Mouse (Mus musculus) liver, adult 2 months (tissue): ENCODE data around the gene Rangap1. TPM values are rescaled to one million over a fixed set of nuclear protein-coding genes. Genes with fewer than 3 reads are reported as not detected.

ENCODE experiments used
- DNase-seq: peaks from one replicate; pipeline ENCODE4 v3.0.0-alpha.2; 2011; ENCODE audit warnings: low read depth, low spot score; ENCODE audit errors: extremely low read depth
- H3K27ac ChIP-seq: fragments of 200-500 bp; replicated peaks from 2 replicates; pipeline ENCODE4 v1.5.1; 2012; ENCODE audit warnings: low read depth, mild to moderate bottlenecking, control low read depth, inconsistent platforms, low read length; ENCODE audit not compliant: insufficient read depth
- H3K27me3 ChIP-seq: fragments of 200-500 bp; 2 replicates; pipeline ENCODE4 v1.6.1; 2012; ENCODE audit warnings: mild to moderate bottlenecking, moderate library complexity, low read length, inconsistent platforms; ENCODE audit not compliant: control insufficient read depth, insufficient read depth
- H3K36me3 ChIP-seq: fragments of 200-500 bp; 2 replicates; pipeline ENCODE4 v1.6.1; 2012; ENCODE audit warnings: low read length, inconsistent platforms; ENCODE audit not compliant: control insufficient read depth, insufficient read depth
- H3K4me1 ChIP-seq: fragments of 200-500 bp; 2 replicates; pipeline ENCODE4 v1.6.1; 2011; ENCODE audit warnings: low read length; ENCODE audit not compliant: control insufficient read depth, insufficient read depth
- H3K4me3 ChIP-seq: fragments of 200-500 bp; 2 replicates; pipeline ENCODE4 v1.5.1; 2011; ENCODE audit warnings: low read depth, mild to moderate bottlenecking, control low read depth, low read length, moderate library complexity; ENCODE audit not compliant: insufficient read depth
- H3K79me2 ChIP-seq: fragments of 200-500 bp; 2 replicates; pipeline ENCODE4 v1.6.1; 2012; ENCODE audit warnings: inconsistent platforms, mild to moderate bottlenecking, low read length, moderate library complexity; ENCODE audit not compliant: control insufficient read depth, insufficient read depth
- H3K9ac ChIP-seq: fragments of 200-500 bp; 2 replicates; pipeline ENCODE4 v1.6.1; 2012; ENCODE audit warnings: low read depth, mild to moderate bottlenecking, control low read depth, inconsistent platforms, low read length
- CTCF ChIP-seq: fragments of 200-500 bp; IDR thresholded peaks from 2 replicates; pipeline ENCODE4 v1.5.1; 2011; ENCODE audit warnings: low read depth, low read length, control low read depth
- POLR2A ChIP-seq: fragments of 200-500 bp; IDR thresholded peaks from 2 replicates; pipeline ENCODE4 v1.6.1; 2011; ENCODE audit warnings: low read length, control low read depth; ENCODE audit not compliant: insufficient read depth; ENCODE audit errors: extremely low read depth
- WGBS: fragments of 180-500 bp; shearing (Covaris S2); methylation state at CpG from one replicate; pipeline ENCODE4 v1.1.7; 2018; 5-methylcytosine and 5-hydroxymethylcytosine counted together
- polyA plus RNA-seq: library from polyadenylated mRNA; depleted of rRNA; stranded (reverse); fragments of >200 nt; gene quantifications from 2 replicates; pipeline ENCODE4 v1.2.3, GENCODE M21; 2012; rRNA removed
- total RNA-seq: library from RNA; depleted of rRNA; stranded (reverse); fragments of >200 nt; gene quantifications from 2 replicates; pipeline ENCODE4 v1.2.3, GENCODE M21; 2014; rRNA removed

The Rangap1 gene
- total and polyA plus RNA-seq, 2 experiments: 24.8 to 32.8 TPM

DNA sequence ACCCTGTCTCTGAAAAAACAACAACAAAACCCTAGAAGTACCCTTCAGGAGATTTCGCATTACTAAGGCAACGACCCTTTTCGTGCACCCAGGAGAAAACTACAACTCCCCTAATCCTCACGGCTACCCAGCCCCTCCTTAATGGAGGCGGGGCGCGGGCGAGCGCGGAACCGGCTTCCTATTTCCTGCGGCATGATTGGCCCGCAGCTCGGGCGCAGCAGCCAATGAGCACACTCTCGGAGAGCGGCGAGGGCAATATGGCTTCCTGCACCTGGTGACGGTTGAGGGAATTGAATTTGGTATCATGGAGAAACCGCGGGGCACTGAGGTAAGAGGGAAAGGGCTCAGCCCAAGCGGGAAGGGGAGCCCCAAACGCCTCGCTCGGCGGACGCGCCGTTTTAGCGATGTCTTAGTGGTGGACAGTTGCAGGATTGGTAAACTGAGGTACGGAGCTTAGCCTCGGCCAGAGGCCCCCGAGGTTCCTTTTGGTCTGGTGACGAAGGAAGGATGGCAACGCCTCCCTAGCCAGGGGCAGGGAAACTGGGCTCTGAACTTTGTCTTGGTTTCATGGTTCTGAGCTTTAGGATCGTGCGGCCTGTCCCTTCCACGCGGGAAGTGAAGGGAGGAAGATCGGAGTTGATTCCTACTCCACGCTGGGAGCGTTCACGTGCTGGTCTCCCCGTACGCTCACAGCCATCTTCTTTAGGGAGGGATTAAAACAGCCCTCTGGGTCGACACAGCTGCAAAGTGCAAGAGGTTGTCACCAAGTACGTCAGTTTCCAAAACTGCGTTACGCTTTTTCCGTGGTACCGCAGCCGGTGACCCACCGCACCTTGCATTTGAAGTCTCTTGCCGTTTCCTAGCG, 81.4 kb downstream of the Rangap1 start, which contains the start of gene L3mbtl2:
Gene L3mbtl2, plus strand, starts transcription at position 193 of the 865 bp plus-strand sequence.
- H3K27ac ChIP-seq: peak within 1 kb of the TSS; percentile 9; the same call in 1 of the 2 replicates
- H3K79me2 ChIP-seq: no peaks in the 10 kb centered on the region
- DNase-seq: peak; percentile 77
- no peak for TF ChIP-seq CTCF
- TF ChIP-seq POLR2A: no peak
- H3K9ac ChIP-seq: peak within 1 kb of the TSS; percentile 72
- H3K4me3 ChIP-seq: peak within 1 kb of the TSS; percentile 80
- H3K4me1 ChIP-seq: peaks cover 3% of the 10 kb centered on the region
- WGBS: under 1% methylated on average over 55 of the region's 55 CpGs
- no peaks in the 10 kb centered on the region for H3K27me3 ChIP-seq
- no peaks in the 10 kb centered on the region for H3K36me3 ChIP-seq

- Histone ChIP-seq H3K4me1 (peaks cover 3% of the 10 kb centered on the region), H3K36me3 (no peaks in the 10 kb centered on the region), H3K4me3 (no peak overlapping the region), H3K27me3 (no peaks in the 10 kb centered on the region), H3K9ac (no peak overlapping the region), H3K27ac (no peak overlapping the region), H3K79me2 (no peaks in the 10 kb centered on the region)
- no peak for DNase-seq
- TF ChIP-seq CTCF (no peak), POLR2A (no peak)
- WGBS: 63% methylated on average over 10 of the region's 10 CpGs
Observed at GRCm38 (mm10) chr15:81663281-81663680, 82.0 kb downstream of the Rangap1 start.

DNA sequence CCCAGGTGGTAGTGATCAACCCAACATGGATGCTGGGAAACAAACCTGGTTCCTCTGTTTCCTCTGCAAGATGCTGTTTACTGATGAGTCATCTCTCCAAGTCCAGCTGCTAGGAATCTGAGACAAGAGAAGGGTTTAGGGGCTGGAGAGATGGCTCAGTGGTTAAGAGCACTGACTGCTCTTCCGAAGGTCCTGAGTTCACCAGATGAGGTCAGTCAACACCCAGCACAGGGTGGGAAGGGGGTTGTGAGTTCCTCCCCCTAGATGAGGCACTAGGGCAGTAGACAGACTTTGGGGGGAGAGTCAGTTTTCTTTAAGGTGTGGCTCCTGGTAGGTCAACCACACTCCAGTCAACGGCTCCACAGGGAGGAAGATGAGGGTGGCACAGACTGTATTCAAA, 83.6 kb downstream of the Rangap1 start:
- no peak overlapping the region for H3K27ac ChIP-seq
- TF ChIP-seq CTCF (no peak), POLR2A (no peak)
- H3K4me1 ChIP-seq: peaks cover 3% of the 10 kb centered on the region
- 94% methylated on average over 2 of the region's 2 CpGs for WGBS
- no peak overlapping the region for H3K4me3 ChIP-seq
- DNase-seq: no peak
- H3K9ac ChIP-seq: no peak overlapping the region
- H3K36me3 ChIP-seq: no peaks in the 10 kb centered on the region
- no peaks in the 10 kb centered on the region for H3K27me3 ChIP-seq
- no peaks in the 10 kb centered on the region for H3K79me2 ChIP-seq

Other genes with a start within 250 kb of the Rangap1 start
- 17.9 and 27.7 TPM in 2 replicates for gene Ep300, start 160.2 kb downstream of the Rangap1 start, total RNA-seq
- 6.5 and 8.5 TPM in 2 replicates for gene Ep300, start 160.2 kb downstream of the Rangap1 start, polyA plus RNA-seq
- 4.7 and 7.2 TPM in 2 replicates for gene L3mbtl2, start 81.6 kb downstream of the Rangap1 start, total RNA-seq
- 9.7 and 10.8 TPM in 2 replicates for gene L3mbtl2, start 81.6 kb downstream of the Rangap1 start, polyA plus RNA-seq
- 0.13 and 0.37 TPM in 2 replicates for gene Chadl, start 48.2 kb downstream of the Rangap1 start, total RNA-seq
- gene Chadl, start 48.2 kb downstream of the Rangap1 start, polyA plus RNA-seq: 1.5 and 1.9 TPM in 2 replicates
- gene Zc3h7b, start 473 bp downstream of the Rangap1 start, total RNA-seq: 7.4 TPM in 2 replicates
- 11.9 and 13.1 TPM in 2 replicates for gene Zc3h7b, start 473 bp downstream of the Rangap1 start, polyA plus RNA-seq
- gene Tef, start 56.9 kb upstream of the Rangap1 start, total RNA-seq: 156 and 163 TPM in 2 replicates
- 34.6 and 35.0 TPM in 2 replicates for gene Tef, start 56.9 kb upstream of the Rangap1 start, polyA plus RNA-seq
- gene Tob2, start 113.3 kb upstream of the Rangap1 start, total RNA-seq: 15.8 and 25.6 TPM in 2 replicates
- gene Tob2, start 113.3 kb upstream of the Rangap1 start, polyA plus RNA-seq: 20.9 and 21.6 TPM in 2 replicates
- 12.3 and 15.6 TPM in 2 replicates for gene Phf5a, start 126.4 kb upstream of the Rangap1 start, total RNA-seq
- gene Phf5a, start 126.4 kb upstream of the Rangap1 start, polyA plus RNA-seq: 27.5 and 28.7 TPM in 2 replicates
- 170 and 187 TPM in 2 replicates for gene Aco2, start 126.8 kb upstream of the Rangap1 start, total RNA-seq
- gene Aco2, start 126.8 kb upstream of the Rangap1 start, polyA plus RNA-seq: 127 TPM in 2 replicates
- 6.4 and 7.3 TPM in 2 replicates for gene Polr3h, start 180.7 kb upstream of the Rangap1 start, total RNA-seq
- 6.8 and 8.3 TPM in 2 replicates for gene Polr3h, start 180.7 kb upstream of the Rangap1 start, polyA plus RNA-seq
- 0.09 and 0.13 TPM in 2 replicates for gene Csdc2, start 191.2 kb upstream of the Rangap1 start, total RNA-seq
- gene Csdc2, start 191.2 kb upstream of the Rangap1 start, polyA plus RNA-seq: 0.35 and 0.80 TPM in 2 replicates
- gene Pmm1, start 215.4 kb upstream of the Rangap1 start, total RNA-seq: 3.6 and 3.7 TPM in 2 replicates
- 4.9 and 6.8 TPM in 2 replicates for gene Pmm1, start 215.4 kb upstream of the Rangap1 start, polyA plus RNA-seq
- not detected in 2 replicates for gene 1700029P11Rik, start 235.0 kb upstream of the Rangap1 start, total RNA-seq
- gene 1700029P11Rik, start 235.0 kb upstream of the Rangap1 start, polyA plus RNA-seq: not detected in 2 replicates
- 18.2 and 22.8 TPM in 2 replicates for gene Xrcc6, start 242.3 kb upstream of the Rangap1 start, total RNA-seq
- 8.5 and 8.9 TPM in 2 replicates for gene Xrcc6, start 242.3 kb upstream of the Rangap1 start, polyA plus RNA-seq